Mouse (Mus musculus) A20 (cell line): ENCODE measurements around the gene Wdr35.

Experiments
- DNase-seq: peaks from one replicate; pipeline ENCODE4 v3.0.0-alpha.2; 2011; ENCODE audit warnings: low read depth, low spot score

Wdr35 gene

GRCm38 (mm10) chr12:9007146-9007545 lies 33.5 kb downstream of the Wdr35 start:
- DNase-seq, result no peak

GRCm38 (mm10) chr12:9007811-9008210 lies 34.1 kb downstream of the Wdr35 start:
- DNase-seq, result no peak

GRCm38 (mm10) chr12:9010311-9010710 lies 36.6 kb downstream of the Wdr35 start:
- no peak for DNase-seq

GRCm38 (mm10) chr12:9016376-9016775 lies 42.7 kb downstream of the Wdr35 start:
- DNase-seq, result no peak

GRCm38 (mm10) chr12:9020431-9020830 lies 46.7 kb downstream of the Wdr35 start:
- no peak for DNase-seq

GRCm38 (mm10) chr12:9020986-9021385 lies 47.3 kb downstream of the Wdr35 start:
- DNase-seq, result no peak

GRCm38 (mm10) chr12:9023031-9023430 lies 49.3 kb downstream of the Wdr35 start:
- peak; percentile 45 for DNase-seq

GRCm38 (mm10) chr12:9024071-9024470 lies 50.4 kb downstream of the Wdr35 start:
- DNase-seq, result no peak

GRCm38 (mm10) chr12:9024736-9025135 lies 51.0 kb downstream of the Wdr35 start:
- DNase-seq, result no peak

- DNase-seq, result no peak
These were observed 53.2 kb downstream of the Wdr35 start for GRCm38 (mm10) chr12:9026843-9027242.

- peak; percentile 32 for DNase-seq
These were observed 55.1 kb downstream of the Wdr35 start for GRCm38 (mm10) chr12:9028816-9029215.

- DNase-seq, result no peak
These were observed 55.8 kb downstream of the Wdr35 start for GRCm38 (mm10) chr12:9029506-9029887.

GRCm38 (mm10) chr12:9029888-9030723 lies 56.4 kb downstream of the Wdr35 start, which contains the start of gene Ttc32:
TSS of gene Ttc32 (plus strand) at chr12:9029997.
- DNase-seq, result peak; percentile 97

GRCm38 (mm10) chr12:9031166-9031565 lies 57.5 kb downstream of the Wdr35 start:
- no peak for DNase-seq

- DNase-seq, result peak; percentile 31
These were observed 59.4 kb downstream of the Wdr35 start for GRCm38 (mm10) chr12:9033140-9033539.

- DNase-seq, result no peak
These were observed 62.7 kb downstream of the Wdr35 start for GRCm38 (mm10) chr12:9036409-9036808.

GRCm38 (mm10) chr12:9040177-9040576 lies 66.5 kb downstream of the Wdr35 start:
- peak; percentile 80 for DNase-seq

GRCm38 (mm10) chr12:9040686-9041085 lies 67.0 kb downstream of the Wdr35 start:
- DNase-seq, result peak; percentile 71

GRCm38 (mm10) chr12:9042316-9042715 lies 68.6 kb downstream of the Wdr35 start:
- DNase-seq, result no peak

- no peak for DNase-seq
These were observed 69.1 kb downstream of the Wdr35 start for GRCm38 (mm10) chr12:9042759-9043158.

GRCm38 (mm10) chr12:9044666-9045065 lies 71.0 kb downstream of the Wdr35 start:
- no peak for DNase-seq

GRCm38 (mm10) chr12:9046674-9047073 lies 73.0 kb downstream of the Wdr35 start:
- no peak for DNase-seq

- no peak for DNase-seq
These were observed 74.4 kb downstream of the Wdr35 start for GRCm38 (mm10) chr12:9048090-9048489.
